Mouse (Mus musculus): ENCODE results near the gene Gm10662.
"Not testable (repeated sequence)": the region's sequence is repeated elsewhere in the genome, so short reads cannot be mapped to it uniquely, and the experiment has no call there.

Gene Gm10662

DNA sequence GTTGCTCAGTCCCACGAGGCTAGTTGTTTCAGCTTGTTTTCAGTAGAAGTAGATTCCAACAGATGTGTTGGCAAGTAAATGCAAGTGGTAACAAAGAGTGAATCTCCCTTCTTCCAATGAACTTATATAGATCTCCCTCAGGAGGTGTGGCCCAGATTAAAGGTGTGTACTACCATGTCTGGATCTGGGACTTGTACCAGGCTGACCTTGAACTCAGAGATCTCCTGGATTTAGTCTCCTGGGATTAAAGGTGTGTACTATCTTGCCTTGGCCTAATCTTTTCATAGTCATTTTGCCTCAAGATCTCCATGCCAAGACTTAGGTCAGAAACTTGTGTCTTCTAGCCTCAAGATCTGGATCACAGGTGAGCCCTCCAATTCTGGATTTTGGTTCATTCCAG, at the start of gene Gm10662:
Gene Gm10662, minus strand, starts transcription at position 101 of the 400 bp plus-strand sequence.
- DNase-seq (ENCODE audit: low read depth, low spot score) = not testable (repeated sequence)

DNA sequence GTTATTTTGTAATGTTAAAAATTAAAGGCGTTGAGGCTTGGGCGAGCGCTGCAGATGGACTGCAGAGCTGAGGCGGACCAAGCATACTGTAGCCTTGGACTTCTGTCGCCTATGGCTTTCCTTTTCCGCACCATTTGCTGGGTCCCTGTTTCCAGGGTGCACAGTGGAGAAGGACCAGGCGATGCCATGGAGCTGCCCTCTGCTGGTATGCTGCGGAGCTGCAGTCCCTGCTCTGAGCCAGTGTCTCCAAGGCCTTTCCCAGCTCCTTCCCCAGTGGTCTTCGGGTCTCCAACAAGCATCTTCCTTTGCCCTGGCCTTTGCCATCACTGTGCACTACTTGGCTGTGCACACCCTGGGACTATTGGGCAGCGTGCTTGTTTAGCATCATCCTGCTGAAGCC, 19.2 kb upstream of the Gm10662 start:
- not testable (repeated sequence) for DNase-seq (ENCODE audit: low read depth, low spot score)
